10 mouse cellular contexts compared by ENCODE assay signal in the genomic region with DNA sequence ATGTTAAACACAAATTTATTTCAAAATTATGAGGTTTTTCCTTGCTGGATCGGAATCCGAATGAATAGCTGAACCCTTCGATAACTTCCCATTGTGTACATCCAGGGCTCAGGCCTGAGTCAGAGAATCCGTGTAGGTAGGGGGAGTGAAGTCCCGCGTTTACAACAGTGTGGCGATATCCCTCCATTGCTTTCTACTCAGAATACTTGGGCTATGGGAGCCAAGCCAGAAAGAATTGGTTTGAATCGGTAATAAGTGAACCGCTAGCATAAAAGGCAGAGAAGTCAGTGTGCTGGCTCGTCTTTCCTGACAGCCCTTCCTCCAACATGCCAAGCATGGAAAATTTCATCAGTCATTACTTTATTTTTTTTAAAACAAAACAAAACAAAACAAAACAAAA.
DNase-seq lines count a peak whose midpoint lies in the region; ATAC-seq and TF ChIP-seq lines count a peak whose summit lies in the region.
"Had no signal": no experiment of that assay in that cellular context is flagged by ENCODE, and none has a peak within 500 bp of the region (broad histone marks: within the 10 kb centered on the region; RNA-seq: fewer than 3 reads in every experiment).

No protein-coding gene starts in this region.

- no peak for TF ChIP-seq POLR2A in limb, embryonic 14.5 days (IDR thresholded peaks at IDR 0.05; ENCODE audit: borderline replicate concordance, extremely low read depth, insufficient read depth, insufficient read length)

- H3K4me3 ChIP-seq in heart, embryonic 16.5 days (ENCODE audit: low read length): no peak overlapping the region
- no peak overlapping the region for H3K4me3 ChIP-seq in neural tube, embryonic 11.5 days (ENCODE audit: low read depth, low read length)
- no peak overlapping the region for H3K4me3 ChIP-seq in limb, embryonic 14.5 days (replicated peaks; ENCODE audit: low read length)

- H3K9me3 ChIP-seq in heart, embryonic 16.5 days (replicated peaks; ENCODE audit: control insufficient read depth, low read length): no peaks in the 10 kb centered on the region
- no peaks in the 10 kb centered on the region for H3K9me3 ChIP-seq in neural tube, embryonic 11.5 days (ENCODE audit: control insufficient read depth, low read length)
- no peaks in the 10 kb centered on the region for H3K9me3 ChIP-seq in limb, embryonic 14.5 days (ENCODE audit: control insufficient read depth, low read length)

- no peaks in the 10 kb centered on the region for H3K27me3 ChIP-seq in heart, embryonic 16.5 days (ENCODE audit: control insufficient read depth, insufficient read depth, low read length)
- no peaks in the 10 kb centered on the region for H3K27me3 ChIP-seq in neural tube, embryonic 11.5 days (ENCODE audit: control insufficient read depth, insufficient read depth, low read length)
- H3K27me3 ChIP-seq in limb, embryonic 14.5 days (ENCODE audit: control insufficient read depth, insufficient read depth, low read length): no peaks in the 10 kb centered on the region
- H3K27me3 ChIP-seq: CH12.LX had no signal

- peak overlapping the region; percentile 46 for H3K27ac ChIP-seq in heart, embryonic 16.5 days (ENCODE audit: low read length)
- H3K27ac ChIP-seq in neural tube, embryonic 11.5 days (ENCODE audit: low read depth, low read length): peak overlapping the region; percentile 70
- peak overlapping the region; percentile 89 for H3K27ac ChIP-seq in limb, embryonic 14.5 days (replicated peaks; ENCODE audit: low read depth, low read length)

- 75% methylated on average over 10 of the region's 10 CpGs for WGBS in heart, embryonic 16.5 days
- WGBS in neural tube, embryonic 11.5 days: 71% methylated on average over 10 of the region's 10 CpGs
- 38% methylated on average over 10 of the region's 10 CpGs for WGBS in limb, embryonic 14.5 days

- ATAC-seq in heart, embryonic 16.5 days (replicated peaks; ENCODE audit: extremely low read depth, insufficient read depth, low FRiP score): no peak
- no peak for ATAC-seq in neural tube, embryonic 11.5 days (ENCODE audit: insufficient read depth, low FRiP score, low TSS enrichment)
- ATAC-seq in limb, embryonic 14.5 days (ENCODE audit: low FRiP score, low read depth): no peak
- ATAC-seq: forebrain, embryonic 14.5 days had no signal

- DNase-seq in heart, postnatal 4 days: no peak
- no peak for DNase-seq in neural tube, embryonic 11.5 days (ENCODE audit: low spot score)
- no peak for DNase-seq in neural tube, embryonic 10.5 days (ENCODE audit: extremely low spot score, low spot score)
- DNase-seq in limb, embryonic 14.5 days (ENCODE audit: low spot score): peak; percentile 66
- DNase-seq in spleen, adult 18-20 months: no peak
- DNase-seq in cerebellum, postnatal 10 days: no peak
- DNase-seq: kidney, adult 9 months had no signal

- H3K9ac ChIP-seq in heart, embryonic 16.5 days (ENCODE audit: low read length): no peak overlapping the region
- H3K9ac ChIP-seq in neural tube, embryonic 11.5 days (ENCODE audit: low read length): no peak overlapping the region
- 0 out of 2 replicates have a peak overlapping the region, but pooled peaks have one; percentile 0 for H3K9ac ChIP-seq in limb, embryonic 14.5 days (ENCODE audit: low read depth, low read length, severe bottlenecking)

- no peaks in the 10 kb centered on the region for H3K36me3 ChIP-seq in heart, embryonic 16.5 days (ENCODE audit: control insufficient read depth, insufficient read depth)
- no peaks in the 10 kb centered on the region for H3K36me3 ChIP-seq in neural tube, embryonic 11.5 days (ENCODE audit: control insufficient read depth, insufficient read depth, low read length)
- no peaks in the 10 kb centered on the region for H3K36me3 ChIP-seq in limb, embryonic 14.5 days (ENCODE audit: control insufficient read depth, insufficient read depth, low read length)

- H3K4me2 ChIP-seq in heart, embryonic 16.5 days (ENCODE audit: low read depth, low read length): no peak overlapping the region
- no peak overlapping the region for H3K4me2 ChIP-seq in neural tube, embryonic 11.5 days (ENCODE audit: low read depth)
- H3K4me2 ChIP-seq in limb, embryonic 14.5 days (replicated peaks; ENCODE audit: low read depth, low read length, severe bottlenecking): peak overlapping the region; percentile 30; the same call in 1 of the 2 replicates

- H3K4me1 ChIP-seq in heart, embryonic 16.5 days (ENCODE audit: control insufficient read depth, insufficient read depth, low read length): no peaks in the 10 kb centered on the region
- H3K4me1 ChIP-seq in neural tube, embryonic 11.5 days (ENCODE audit: control insufficient read depth, insufficient read depth, low read length): peaks cover 5% of the 10 kb centered on the region
- H3K4me1 ChIP-seq in limb, embryonic 14.5 days (ENCODE audit: control insufficient read depth, insufficient read depth, low read length): peaks cover 58% of the 10 kb centered on the region
